Mouse (Mus musculus): ENCODE measurements around the gene Chn2.
"Not testable (repeated sequence)": the region's sequence is repeated elsewhere in the genome, so short reads cannot be mapped to it uniquely, and the experiment has no call there.

Chn2 gene

GRCm38 (mm10) chr6:54161246-54161645 is 121.9 kb downstream of the Chn2 start:
- no peak for DNase-seq

GRCm38 (mm10) chr6:54162321-54162720 is 123.0 kb downstream of the Chn2 start:
- no peak for DNase-seq

- no peak for DNase-seq
These were observed 123.4 kb downstream of the Chn2 start for GRCm38 (mm10) chr6:54162786-54163185.

GRCm38 (mm10) chr6:54163702-54164101 is 124.3 kb downstream of the Chn2 start:
- no peak for DNase-seq

GRCm38 (mm10) chr6:54164777-54165176 is 125.4 kb downstream of the Chn2 start:
- DNase-seq, result peak; percentile 71 to 72

- DNase-seq, result no peak
These were observed 125.9 kb downstream of the Chn2 start for GRCm38 (mm10) chr6:54165246-54165645.

- DNase-seq, result no peak
These were observed 126.5 kb downstream of the Chn2 start for GRCm38 (mm10) chr6:54165863-54166262.

GRCm38 (mm10) chr6:54166991-54167546 is 127.7 kb downstream of the Chn2 start:
- no peak for DNase-seq

- DNase-seq, result no peak
These were observed 131.0 kb downstream of the Chn2 start for GRCm38 (mm10) chr6:54170286-54170894.

GRCm38 (mm10) chr6:54171385-54171784 is 132.0 kb downstream of the Chn2 start:
- DNase-seq, result no peak

- no peak for DNase-seq
These were observed 136.3 kb downstream of the Chn2 start for GRCm38 (mm10) chr6:54175473-54176215.

GRCm38 (mm10) chr6:54177081-54177480 is 137.7 kb downstream of the Chn2 start:
- DNase-seq, result not testable (repeated sequence)

- no peak for DNase-seq
These were observed 139.9 kb downstream of the Chn2 start for GRCm38 (mm10) chr6:54179056-54179873.

- no peak for DNase-seq
These were observed 140.5 kb downstream of the Chn2 start for GRCm38 (mm10) chr6:54179874-54180212.

GRCm38 (mm10) chr6:54183825-54184578 is 144.6 kb downstream of the Chn2 start:
- DNase-seq, result no peak

GRCm38 (mm10) chr6:54193631-54194305 is 154.4 kb downstream of the Chn2 start:
- DNase-seq, result no peak

- DNase-seq, result peak; percentile 30 to 40
These were observed 158.6 kb downstream of the Chn2 start for GRCm38 (mm10) chr6:54197821-54198412.

GRCm38 (mm10) chr6:54199516-54199915 is 160.2 kb downstream of the Chn2 start:
- DNase-seq, result no peak

GRCm38 (mm10) chr6:54200031-54200722 is 160.8 kb downstream of the Chn2 start:
- no peak for DNase-seq

- no peak for DNase-seq
These were observed 163.1 kb downstream of the Chn2 start for GRCm38 (mm10) chr6:54202311-54203020.

Measured in cerebellum, postnatal 14 days (tissue).